Mouse (Mus musculus) erythroblast, embryonic 14.5 days (primary cell): ENCODE results near the gene Nav1.

Experiments used
- GATA1 ChIP-seq: IDR thresholded peaks from 2 replicates; pipeline ENCODE4 v1.6.1; 2012; ENCODE audit warnings: low read length, inconsistent platforms, mixed read lengths
- TAL1 ChIP-seq: IDR thresholded peaks from 3 replicates; pipeline ENCODE4 v1.6.1; 2012; ENCODE audit warnings: low read length, inconsistent platforms, mixed read lengths

- TF ChIP-seq TAL1 (no peak), GATA1 (no peak)
Observed at GRCm38 (mm10) chr1:135603121-135603870, 3.8 kb downstream of the Nav1 start.
